Mouse (Mus musculus) liver, postnatal 0 days (tissue): Measurements from ENCODE around the gene Zfp113.
A peak's percentile ranks its signal among the peaks of the same experiment; 100 is the strongest.

ENCODE experiments used
- CTCF ChIP-seq: sonication (generic); IDR thresholded peaks from 2 replicates; pipeline ENCODE4 v1.5.1; 2016; ENCODE audit warnings: antibody characterized with exemption, low read depth
- EP300 ChIP-seq: IDR thresholded peaks from 2 replicates; pipeline ENCODE4 v1.6.1; 2016; ENCODE audit warnings: antibody characterized with exemption, low read depth, mild to moderate bottlenecking

DNA sequence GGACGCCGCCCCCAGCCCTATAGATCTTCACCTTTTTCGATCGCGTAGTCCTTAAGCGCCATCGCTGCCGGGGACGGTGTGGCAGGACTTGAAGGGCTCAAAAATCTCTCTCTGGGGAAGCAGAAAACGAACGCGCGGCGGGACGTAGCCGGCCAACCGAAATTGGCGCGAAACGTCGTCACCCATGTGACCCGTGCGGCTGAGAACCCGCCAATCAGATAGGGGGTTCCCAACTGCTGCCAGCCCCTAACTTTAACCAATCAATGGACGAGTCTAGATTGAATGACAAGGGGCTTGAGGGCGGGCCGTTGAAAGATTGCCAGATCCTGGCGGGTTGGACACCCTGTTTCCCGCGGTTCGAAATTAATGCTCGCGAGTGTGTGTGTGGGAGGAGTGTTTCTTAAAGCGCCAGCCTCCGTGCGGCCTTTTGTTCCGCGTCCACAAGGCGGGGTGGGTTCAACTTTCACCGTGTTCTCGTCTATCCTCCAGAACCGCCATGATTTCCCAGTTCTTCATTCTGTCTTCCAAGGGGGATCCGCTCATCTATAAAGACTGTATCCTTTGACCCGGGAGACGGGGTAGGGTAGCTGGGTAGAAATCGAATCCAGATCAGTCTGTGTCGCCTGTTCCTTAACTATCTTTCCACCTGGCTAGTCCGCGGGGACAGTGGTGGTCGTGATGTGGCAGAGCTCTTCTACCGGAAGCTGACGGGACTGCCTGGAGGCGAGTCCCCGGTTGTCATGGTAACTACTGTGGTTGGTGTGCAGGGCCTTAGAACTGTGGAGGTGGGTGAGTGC is 16.3 kb upstream of the Zfp113 start, which contains the start of the genes Ap4m1 and Mcm7:
- TF ChIP-seq CTCF: peak; percentile 27; the same call in 1 of the 2 replicates
- no peak for TF ChIP-seq EP300
